Mouse (Mus musculus) T-helper 2 cell (primary cell): ENCODE measurements around the gene Ppp6r1.

Source experiments
- in situ Hi-C: fragments of 300-600 bp; cut with MboI, MseI; formaldehyde crosslinking; loops from one replicate; pipeline ENCODE4 v1.15.1; 2025; ENCODE audit warnings: high pct_unique_total_duplicates

The Ppp6r1 gene

GRCm38 (mm10) chr7:4658912-4659551 is at the start of gene Ppp6r1:
Gene Ppp6r1, minus strand, starts transcription at chr7:4659019.
- in situ Hi-C loops: loop anchor here (25.0 kb wide), 1 partner anchor 997 kb away; the partner anchor contains the start of gene Leng1

DNA sequence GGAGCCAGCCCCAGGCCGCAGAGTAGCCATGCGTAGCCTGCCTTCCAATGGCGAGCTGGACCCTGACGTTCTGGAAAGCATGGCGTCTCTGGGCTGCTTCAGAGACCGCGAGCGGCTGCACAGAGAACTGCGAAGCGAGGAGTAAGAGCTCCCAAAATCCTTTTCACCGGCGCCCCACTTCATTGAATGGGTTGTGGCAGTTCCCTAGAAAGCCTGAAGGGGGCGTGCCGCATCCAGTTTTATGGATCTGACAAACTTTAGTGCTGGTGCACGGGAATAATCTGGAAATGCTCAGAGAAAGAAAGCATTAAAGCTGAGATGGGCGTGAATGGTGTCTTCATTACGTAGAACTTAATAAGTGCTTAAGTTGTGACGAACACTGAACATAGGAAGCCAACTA is 46.3 kb upstream of the Ppp6r1 start:
- in situ Hi-C loops: no loop called here

- in situ Hi-C loops: no loop called here
Measured at GRCm38 (mm10) chr7:4703195-4703594, 44.4 kb upstream of the Ppp6r1 start.

GRCm38 (mm10) chr7:4702334-4702733 is 43.5 kb upstream of the Ppp6r1 start:
- in situ Hi-C loops: no loop called here

GRCm38 (mm10) chr7:4693004-4693403 is 34.2 kb upstream of the Ppp6r1 start:
- in situ Hi-C loops: loop anchor here (5.0 kb wide), 1 partner anchor 94 kb away; the partner anchor contains the start of gene Tmem238

DNA sequence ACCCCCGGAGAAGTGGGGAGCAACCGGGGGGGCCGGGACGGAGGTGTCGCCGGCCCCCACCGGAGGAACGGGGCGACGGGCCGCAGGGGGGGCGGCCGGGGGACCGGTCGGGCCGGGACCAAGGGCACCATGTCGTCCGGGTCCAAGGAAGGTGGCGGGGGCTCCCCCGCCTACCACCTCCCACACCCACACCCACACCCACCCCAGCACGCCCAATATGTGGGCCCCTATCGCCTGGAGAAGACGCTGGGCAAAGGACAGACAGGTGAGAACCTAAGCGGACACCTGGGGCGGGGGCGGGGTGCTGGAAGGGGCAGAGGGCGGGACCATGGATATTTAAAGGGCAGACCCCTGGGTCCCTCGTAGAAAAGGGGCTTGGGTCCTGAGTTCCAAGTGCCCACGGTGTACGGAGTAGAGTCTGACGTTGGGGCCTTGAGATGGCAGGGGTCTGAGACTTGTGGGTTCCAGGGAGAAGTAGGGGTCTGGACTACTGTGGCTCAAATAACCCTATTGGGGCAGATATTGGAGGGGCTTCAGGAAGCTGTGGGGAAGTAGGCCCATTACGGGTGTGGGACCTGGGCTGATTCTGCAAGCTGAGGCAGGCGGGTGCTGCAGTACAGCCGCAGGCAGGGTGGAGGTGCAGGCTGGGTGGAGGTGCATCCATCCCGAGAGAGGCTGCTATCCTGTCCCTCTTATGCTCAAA is 32.3 kb upstream of the Ppp6r1 start:
- in situ Hi-C loops: loop anchor here (5.0 kb wide), 1 partner anchor 96 kb away; the partner anchor contains the start of gene Tmem238

DNA sequence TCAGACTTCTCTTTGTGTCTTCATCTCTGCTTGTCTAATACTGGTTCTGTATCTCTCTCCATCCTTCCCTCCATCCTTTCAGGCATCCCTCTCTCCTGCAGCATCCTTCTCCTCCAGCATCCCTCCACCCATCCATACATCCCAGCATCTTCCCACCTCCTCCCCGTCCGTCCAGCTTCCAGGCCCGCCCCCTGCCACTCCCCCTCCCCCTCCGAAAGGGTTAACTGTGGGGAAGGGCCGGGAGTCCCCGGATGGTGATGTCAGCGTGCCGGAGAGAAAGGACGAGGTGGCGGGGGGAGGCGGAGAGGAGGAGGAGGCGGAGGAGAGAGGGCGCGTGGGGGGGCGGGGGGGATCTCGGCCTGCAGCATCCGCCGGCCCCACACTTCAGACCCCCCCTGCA is 31.6 kb upstream of the Ppp6r1 start, which contains the start of gene Brsk1:
Gene Brsk1, plus strand, starts transcription at position 218 of the 400 bp plus-strand sequence.
- in situ Hi-C loops: loop anchor here (5.0 kb wide), 1 partner anchor 97 kb away; the partner anchor contains the start of gene Tmem238

DNA sequence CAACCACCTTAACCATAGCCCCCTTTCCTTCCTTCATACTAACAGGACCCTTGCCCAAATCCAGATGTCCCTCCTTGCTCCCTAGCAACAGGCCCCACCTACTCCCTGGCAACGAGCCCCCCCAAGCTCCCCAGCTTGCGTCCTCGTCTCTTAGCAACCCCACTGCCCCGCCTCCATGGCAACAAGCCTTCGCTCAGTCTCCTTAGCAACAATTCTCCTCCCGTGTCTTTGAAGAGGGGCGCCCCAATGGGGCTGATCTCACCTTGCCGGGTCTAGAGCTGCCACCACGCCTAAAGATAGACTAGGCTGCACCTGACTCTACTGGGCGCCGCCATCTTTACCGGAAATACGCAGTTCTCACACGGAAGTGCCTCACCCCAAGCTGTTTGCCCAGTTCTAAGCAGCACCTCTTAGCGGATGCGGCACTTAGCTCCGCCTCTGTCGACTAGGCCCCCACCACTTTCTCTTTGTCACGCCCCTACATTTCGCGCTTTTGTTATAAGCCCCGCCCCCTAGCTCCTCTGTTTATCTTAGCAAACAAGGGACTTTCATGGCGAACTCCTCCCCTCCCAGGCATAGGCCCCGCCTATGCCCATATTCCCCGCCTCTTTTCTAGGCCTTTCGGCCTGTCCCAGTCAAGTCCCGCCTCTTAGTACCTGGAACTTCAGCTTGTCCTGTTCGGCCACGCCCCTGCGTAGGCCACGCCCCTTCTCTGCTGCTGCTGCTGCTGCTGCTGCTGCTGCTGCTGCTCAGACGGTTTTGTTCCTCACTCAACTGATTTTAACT is 26.0 kb upstream of the Ppp6r1 start, which contains the start of gene Hspbp1:
Gene Hspbp1, minus strand, starts transcription at position 437 of the 786 bp plus-strand sequence.
- in situ Hi-C loops: no loop called here

DNA sequence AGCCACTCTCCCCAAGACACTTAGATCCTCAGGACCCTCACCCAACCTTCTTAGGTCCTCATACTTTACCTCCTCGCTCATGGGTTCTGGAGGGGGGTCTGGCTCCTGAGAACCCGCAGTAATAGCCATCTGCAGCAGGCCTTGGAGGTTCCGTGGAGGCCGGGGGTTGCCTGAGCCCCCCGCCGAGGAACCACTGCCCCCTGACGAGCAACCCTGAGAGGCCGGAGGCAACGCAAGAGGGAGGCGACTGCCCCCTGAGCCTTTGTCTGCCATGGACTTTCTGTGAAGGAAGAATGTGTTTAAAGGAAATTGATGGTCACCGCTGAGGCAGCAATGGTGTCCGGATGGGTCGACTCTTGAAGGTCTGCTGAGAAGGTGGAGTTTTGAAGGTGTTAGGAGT is 25.4 kb upstream of the Ppp6r1 start:
- in situ Hi-C loops: no loop called here

DNA sequence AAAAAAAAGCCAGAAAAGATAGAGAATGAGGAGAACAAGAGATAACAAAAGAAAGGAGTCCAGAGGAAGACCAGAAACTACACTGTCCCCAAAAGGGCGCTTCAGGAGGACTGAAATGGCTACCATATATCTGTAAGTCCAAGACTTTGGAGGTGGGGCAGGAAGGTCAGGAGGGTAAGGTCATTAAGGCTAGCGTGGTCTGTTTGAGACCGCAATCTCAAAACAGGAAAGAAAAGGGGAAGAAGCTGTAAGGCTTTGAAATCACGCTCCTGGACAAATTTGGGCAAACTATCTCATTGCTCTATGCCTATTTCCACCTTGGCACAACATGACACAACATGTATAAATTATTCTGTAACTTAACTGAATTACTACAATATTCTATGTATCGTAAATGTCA is 24.5 kb upstream of the Ppp6r1 start:
- in situ Hi-C loops: no loop called here

GRCm38 (mm10) chr7:4675200-4675599 is 16.4 kb upstream of the Ppp6r1 start:
- in situ Hi-C loops: no loop called here

DNA sequence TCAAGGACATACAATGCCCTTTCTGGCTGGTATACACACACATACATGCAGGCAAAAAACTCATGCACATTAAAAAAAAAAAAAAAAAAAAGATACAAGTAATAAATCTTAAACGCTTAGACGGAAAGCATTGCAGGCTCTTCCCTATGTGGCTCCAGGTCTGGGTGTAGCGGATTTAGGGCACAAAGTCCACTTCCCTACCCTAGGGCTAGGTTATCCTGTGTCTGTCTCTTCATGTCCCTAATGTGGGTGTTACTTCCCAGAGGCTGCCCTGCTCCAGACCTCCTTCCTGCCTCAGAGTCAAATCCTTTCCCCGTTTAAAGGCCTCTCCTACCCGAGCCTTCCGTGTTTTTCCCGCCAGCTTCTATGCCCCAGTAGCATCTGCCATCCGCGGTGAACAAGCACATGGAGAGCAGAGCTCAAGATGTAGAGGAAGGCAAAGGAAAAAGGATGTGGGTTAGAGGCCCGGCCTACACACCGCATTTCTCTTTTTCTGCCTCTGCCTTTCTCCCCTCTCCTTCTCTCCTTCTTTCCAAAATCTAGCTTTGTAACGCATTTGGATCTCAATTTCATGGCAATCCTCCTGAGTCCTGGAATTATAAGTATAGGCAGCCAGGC is 15.4 kb upstream of the Ppp6r1 start:
- in situ Hi-C loops: loop anchor here (25.0 kb wide), 1 partner anchor 1012 kb away; the partner anchor contains the start of gene Leng1

DNA sequence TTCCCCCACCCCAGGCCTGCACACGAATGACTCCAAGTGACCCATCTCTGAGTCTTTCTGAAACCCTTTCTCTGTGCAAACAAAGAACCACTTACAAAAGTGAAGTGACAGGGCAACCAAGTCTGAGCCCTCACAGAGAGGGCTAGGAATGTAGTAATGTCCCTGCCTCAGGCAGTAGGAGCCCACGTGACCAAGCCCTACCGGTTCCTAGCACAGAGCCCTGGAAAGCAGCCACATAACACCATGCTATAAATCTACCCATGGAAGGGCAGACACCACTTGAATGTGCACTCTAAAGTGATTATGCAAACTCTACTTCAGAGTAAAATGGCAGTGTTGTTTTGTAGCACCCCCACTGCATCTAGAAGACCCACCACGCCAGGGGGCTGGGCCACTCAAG is 13.1 kb upstream of the Ppp6r1 start:
- in situ Hi-C loops: loop anchor here (25.0 kb wide), 1 partner anchor 1010 kb away; the partner anchor contains the start of gene Leng1

- in situ Hi-C loops: loop anchor here (25.0 kb wide), 1 partner anchor 1008 kb away; the partner anchor contains the start of gene Leng1
Measured at GRCm38 (mm10) chr7:4670655-4671255, 11.9 kb upstream of the Ppp6r1 start.

- in situ Hi-C loops: loop anchor here (25.0 kb wide), 1 partner anchor 1007 kb away; the partner anchor contains the start of gene Leng1
Measured at GRCm38 (mm10) chr7:4669156-4669555, 10.3 kb upstream of the Ppp6r1 start.

DNA sequence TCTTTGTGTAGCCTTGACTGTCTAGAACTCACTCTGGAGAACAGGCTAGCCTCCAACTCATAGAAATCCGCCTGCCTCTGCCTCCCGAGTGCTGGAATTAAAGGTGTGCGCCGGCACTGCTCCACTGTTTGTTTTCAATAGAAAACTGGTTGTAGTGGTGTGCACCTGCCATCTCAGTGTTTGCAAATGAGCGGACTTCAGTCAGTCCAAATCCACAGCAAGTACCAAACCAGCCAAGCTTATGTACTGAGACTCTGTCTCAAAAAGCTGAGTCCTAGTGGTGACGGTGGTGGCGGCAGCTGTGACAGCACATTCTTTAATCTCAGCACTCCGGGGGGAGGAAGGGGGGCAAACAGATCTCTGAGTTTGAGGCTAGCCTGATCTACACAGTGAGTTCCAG is 9.7 kb upstream of the Ppp6r1 start:
- in situ Hi-C loops: loop anchor here (25.0 kb wide), 1 partner anchor 1006 kb away; the partner anchor contains the start of gene Leng1

GRCm38 (mm10) chr7:4666871-4667270 is 8.1 kb upstream of the Ppp6r1 start:
- in situ Hi-C loops: loop anchor here (25.0 kb wide), 1 partner anchor 1005 kb away; the partner anchor contains the start of gene Leng1

GRCm38 (mm10) chr7:4663742-4664141 is 4.9 kb upstream of the Ppp6r1 start:
- in situ Hi-C loops: loop anchor here (25.0 kb wide), 1 partner anchor 1001 kb away; the partner anchor contains the start of gene Leng1

DNA sequence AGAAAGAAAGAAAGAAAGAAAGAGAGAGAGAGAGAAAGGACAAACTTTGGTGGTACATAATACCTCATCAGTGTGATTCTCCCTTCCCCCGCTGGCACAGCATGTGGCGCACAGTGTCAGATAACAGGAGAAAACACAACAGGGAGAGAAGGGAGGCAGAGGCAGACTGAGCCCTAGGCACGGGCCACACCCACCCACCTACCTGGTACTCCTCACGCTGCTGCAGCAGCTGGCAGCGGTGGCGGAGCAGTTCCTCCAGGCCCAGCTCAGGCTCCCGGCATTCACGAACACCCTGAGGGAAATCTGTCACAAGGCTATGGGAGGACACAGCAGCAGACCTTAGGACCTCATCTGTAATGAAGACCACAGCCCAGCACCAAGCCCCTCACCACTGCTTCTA is 4.4 kb upstream of the Ppp6r1 start:
- in situ Hi-C loops: loop anchor here (25.0 kb wide), 1 partner anchor 1001 kb away; the partner anchor contains the start of gene Leng1

DNA sequence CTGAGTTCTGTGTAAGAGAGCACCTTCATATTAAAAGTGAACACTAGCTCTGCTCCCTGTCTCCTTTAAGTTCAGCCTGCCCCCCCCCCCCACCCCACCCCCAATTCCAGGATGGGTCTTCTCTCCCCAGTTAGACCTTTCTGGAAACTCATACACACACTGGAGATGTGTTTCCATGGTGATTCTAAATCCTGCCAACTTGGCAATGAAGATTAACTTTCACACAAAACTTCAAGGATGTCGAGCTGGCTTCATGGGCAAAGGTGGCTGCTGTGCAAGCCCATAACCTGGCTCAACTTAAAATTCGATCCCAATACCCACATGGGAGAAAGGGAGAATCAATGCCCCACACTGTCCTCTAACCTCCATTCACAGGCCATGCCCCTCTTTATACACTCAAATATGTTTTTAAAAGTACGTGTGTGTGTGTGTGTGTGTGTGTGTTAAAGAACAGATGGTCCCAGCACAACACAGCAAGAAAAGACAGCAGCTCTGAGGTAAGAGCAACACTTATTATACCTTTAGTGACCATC is 1.2 kb upstream of the Ppp6r1 start:
- in situ Hi-C loops: loop anchor here (25.0 kb wide), 1 partner anchor 998 kb away; the partner anchor contains the start of gene Leng1
